Mouse (Mus musculus) hindbrain, embryonic 16.5 days (tissue): ENCODE measurements around the gene Cdk17. TPM values are rescaled to one million over a fixed set of nuclear protein-coding genes. Genes with fewer than 3 reads are reported as not detected.

Experiments
- ATAC-seq: fragments of 200-750 bp; cut with Nextera tagmentation; 2 replicates; pipeline ENCODE4 v1.8.0; 2017; ENCODE audit warnings: moderate TSS enrichment, moderate library complexity
- H3K27ac ChIP-seq: fragments of 300-500 bp; sonication (generic); 2 replicates; pipeline ENCODE4 v1.5.1; 2014; ENCODE audit warnings: low read depth, mild to moderate bottlenecking, control low read depth, low read length, moderate library complexity
- H3K27me3 ChIP-seq: fragments of 300-500 bp; sonication (generic); replicated peaks from 2 replicates; pipeline ENCODE4 v1.6.1; 2014; ENCODE audit warnings: low read length; ENCODE audit not compliant: control insufficient read depth, insufficient read depth
- H3K36me3 ChIP-seq: fragments of 300-500 bp; sonication (generic); 2 replicates; pipeline ENCODE4 v1.6.1; 2014; ENCODE audit warnings: mild to moderate bottlenecking, low read length, moderate library complexity, mixed read lengths; ENCODE audit not compliant: control insufficient read depth, insufficient read depth
- H3K4me1 ChIP-seq: fragments of 300-500 bp; sonication (generic); 2 replicates; pipeline ENCODE4 v1.6.1; 2014; ENCODE audit warnings: low read depth, low read length; ENCODE audit not compliant: control insufficient read depth, insufficient read depth
- H3K4me2 ChIP-seq: fragments of 300-500 bp; sonication (generic); 2 replicates; pipeline ENCODE4 v1.6.1; 2014; ENCODE audit warnings: mild to moderate bottlenecking, low read length, control low read depth, moderate library complexity
- H3K4me3 ChIP-seq: fragments of 300-500 bp; sonication (generic); 2 replicates; pipeline ENCODE4 v1.5.1; 2014; ENCODE audit warnings: mild to moderate bottlenecking, low read length, control low read depth, moderate library complexity
- H3K9ac ChIP-seq: fragments of 300-500 bp; sonication (generic); 2 replicates; pipeline ENCODE4 v1.6.1; 2014; ENCODE audit warnings: low read depth, mild to moderate bottlenecking, control low read depth, low read length, moderate library complexity
- H3K9me3 ChIP-seq: fragments of 300-500 bp; sonication (generic); 2 replicates; pipeline ENCODE4 v1.6.1; 2014; ENCODE audit warnings: mild to moderate bottlenecking, low read length, moderate library complexity; ENCODE audit not compliant: control insufficient read depth
- WGBS: fragments of 180-500 bp; shearing (Covaris S2); extraction: QIAGEN DNeasy Blood & Tissue Kit; methylation state at CpG from one replicate; pipeline ENCODE4 v1.1.7; 2014; 5-methylcytosine and 5-hydroxymethylcytosine counted together
- polyA plus RNA-seq: library from polyadenylated mRNA; unstranded; fragments of >200 nt; fragmentation: Nextera tagmentation; extraction: Ambion mirVana; gene quantifications from 2 replicates; pipeline ENCODE4 v1.2.1, GENCODE M21; 2015

The Cdk17 gene
- polyA plus RNA-seq, 1 experiment from 2014 or later, result 31.6 TPM

- WGBS, result 76% methylated on average over 11 of the region's 11 CpGs
- no peaks in the 10 kb centered on the region for H3K9me3 ChIP-seq
- H3K9ac ChIP-seq, result no peak overlapping the region
- H3K4me2 ChIP-seq, result no peak overlapping the region
- no peak for ATAC-seq
- H3K4me3 ChIP-seq, result no peak overlapping the region
- no peaks in the 10 kb centered on the region for H3K4me1 ChIP-seq
- H3K27ac ChIP-seq, result no peak overlapping the region
- peaks cover 15% of the 10 kb centered on the region for H3K36me3 ChIP-seq
- H3K27me3 ChIP-seq, result no peaks in the 10 kb centered on the region
Measured at GRCm38 (mm10) chr10:93228401-93229007, 67.8 kb downstream of the Cdk17 start.

- H3K27ac ChIP-seq, result no peak overlapping the region
- WGBS, result 63% methylated on average over 4 of the region's 4 CpGs
- H3K4me3 ChIP-seq, result no peak overlapping the region
- no peak for ATAC-seq
- H3K4me2 ChIP-seq, result no peak overlapping the region
- H3K9me3 ChIP-seq, result no peaks in the 10 kb centered on the region
- peaks cover 18% of the 10 kb centered on the region for H3K36me3 ChIP-seq
- no peak overlapping the region for H3K9ac ChIP-seq
- no peaks in the 10 kb centered on the region for H3K4me1 ChIP-seq
- no peaks in the 10 kb centered on the region for H3K27me3 ChIP-seq
Measured at GRCm38 (mm10) chr10:93231490-93231889, 70.8 kb downstream of the Cdk17 start.

- no peak overlapping the region for H3K4me2 ChIP-seq
- ATAC-seq, result no peak
- no peaks in the 10 kb centered on the region for H3K4me1 ChIP-seq
- H3K9me3 ChIP-seq, result no peaks in the 10 kb centered on the region
- no peaks in the 10 kb centered on the region for H3K27me3 ChIP-seq
- H3K27ac ChIP-seq, result no peak overlapping the region
- WGBS, result 89% methylated on average over 5 of the region's 5 CpGs
- H3K9ac ChIP-seq, result no peak overlapping the region
- peaks cover 16% of the 10 kb centered on the region for H3K36me3 ChIP-seq
- H3K4me3 ChIP-seq, result no peak overlapping the region
Measured at GRCm38 (mm10) chr10:93231893-93232292, 71.2 kb downstream of the Cdk17 start.

- Histone ChIP-seq H3K4me3 (no peak overlapping the region), H3K27me3 (no peaks in the 10 kb centered on the region), H3K9me3 (no peaks in the 10 kb centered on the region), H3K4me2 (no peak overlapping the region), H3K4me1 (no peaks in the 10 kb centered on the region), H3K36me3 (peaks cover 23% of the 10 kb centered on the region), H3K9ac (no peak overlapping the region), H3K27ac (no peak overlapping the region)
- no peak for ATAC-seq
- WGBS, result 90% methylated on average over 6 of the region's 6 CpGs
Measured at GRCm38 (mm10) chr10:93233665-93234194, 73.1 kb downstream of the Cdk17 start.

GRCm38 (mm10) chr10:93234692-93235091 lies 74.0 kb downstream of the Cdk17 start:
- peaks cover 31% of the 10 kb centered on the region for H3K36me3 ChIP-seq

GRCm38 (mm10) chr10:93239201-93239806 lies 78.6 kb downstream of the Cdk17 start:
- no peaks in the 10 kb centered on the region for H3K27me3 ChIP-seq
- H3K36me3 ChIP-seq, result peaks cover 22% of the 10 kb centered on the region
- 78% methylated on average over 9 of the region's 9 CpGs for WGBS
- no peaks in the 10 kb centered on the region for H3K9me3 ChIP-seq
- no peaks in the 10 kb centered on the region for H3K4me1 ChIP-seq
- H3K27ac ChIP-seq, result no peak overlapping the region
- H3K4me2 ChIP-seq, result no peak overlapping the region
- H3K9ac ChIP-seq, result no peak overlapping the region
- no peak for ATAC-seq
- no peak overlapping the region for H3K4me3 ChIP-seq

More at GRCm38 (mm10) chr10:93234692-93235091, 74.0 kb downstream of the Cdk17 start:
- Histone ChIP-seq H3K9ac (no peak overlapping the region), H3K27me3 (no peaks in the 10 kb centered on the region), H3K4me2 (no peak overlapping the region), H3K27ac (no peak overlapping the region), H3K4me3 (no peak overlapping the region), H3K9me3 (no peaks in the 10 kb centered on the region), H3K4me1 (no peaks in the 10 kb centered on the region)
- WGBS, result 96% methylated on average over 9 of the region's 9 CpGs
- no peak for ATAC-seq

- H3K27ac ChIP-seq, result no peak overlapping the region
- no peak overlapping the region for H3K4me2 ChIP-seq
- no peaks in the 10 kb centered on the region for H3K4me1 ChIP-seq
- no peak for ATAC-seq
- no peaks in the 10 kb centered on the region for H3K27me3 ChIP-seq
- peaks cover 14% of the 10 kb centered on the region for H3K36me3 ChIP-seq
- no peaks in the 10 kb centered on the region for H3K9me3 ChIP-seq
- WGBS, result 10% methylated on average over 3 of the region's 3 CpGs
- H3K4me3 ChIP-seq, result no peak overlapping the region
- H3K9ac ChIP-seq, result no peak overlapping the region
Measured at GRCm38 (mm10) chr10:93242208-93242607, 81.5 kb downstream of the Cdk17 start.

GRCm38 (mm10) chr10:93242861-93243260 lies 82.2 kb downstream of the Cdk17 start:
- 8% methylated on average over 5 of the region's 5 CpGs for WGBS
- H3K27ac ChIP-seq, result no peak overlapping the region
- peaks cover 3% of the 10 kb centered on the region; the same call in 1 of the 2 replicates for H3K4me1 ChIP-seq
- H3K36me3 ChIP-seq, result peaks cover 14% of the 10 kb centered on the region
- H3K9me3 ChIP-seq, result no peaks in the 10 kb centered on the region
- no peaks in the 10 kb centered on the region for H3K27me3 ChIP-seq
- no peak overlapping the region for H3K4me2 ChIP-seq
- H3K4me3 ChIP-seq, result no peak overlapping the region
- ATAC-seq, result no peak
- no peak overlapping the region for H3K9ac ChIP-seq

- peaks cover 6% of the 10 kb centered on the region for H3K36me3 ChIP-seq
- WGBS, result 86% methylated on average over 10 of the region's 10 CpGs
- no peaks in the 10 kb centered on the region for H3K27me3 ChIP-seq
- H3K9me3 ChIP-seq, result no peaks in the 10 kb centered on the region
- H3K4me2 ChIP-seq, result no peak overlapping the region
- no peak for ATAC-seq
- no peak overlapping the region for H3K9ac ChIP-seq
- peaks cover 4% of the 10 kb centered on the region; the same call in 1 of the 2 replicates for H3K4me1 ChIP-seq
- no peak overlapping the region for H3K27ac ChIP-seq
- H3K4me3 ChIP-seq, result no peak overlapping the region
Measured at GRCm38 (mm10) chr10:93244209-93244705, 83.6 kb downstream of the Cdk17 start.
